Mouse (Mus musculus): ENCODE results near the gene Gnat3. TPM values are rescaled to one million over a fixed set of nuclear protein-coding genes. Genes with fewer than 3 reads are reported as not detected.
A peak's percentile ranks its signal among the peaks of the same experiment; 100 is the strongest.

The Gnat3 gene
- total and polyA plus RNA-seq, 3 experiments = not detected

GRCm38 (mm10) chr5:18010301-18010700, 48.0 kb downstream of the Gnat3 start:
- peaks cover 0 to 12% of the 10 kb centered on the region in 2 experiments; a peak in 2 of 4 replicates for H3K4me1 ChIP-seq (ENCODE audit: control insufficient read depth in 1 of 2, insufficient read depth in 2 of 2, low read length in 2 of 2)

GRCm38 (mm10) chr5:18013196-18013595, 50.8 kb downstream of the Gnat3 start:
- Histone ChIP-seq H3K4me3 (ENCODE audit: control insufficient read depth in 1 of 2, insufficient read depth in 1 of 2, low read depth in 2 of 2, low read length in 2 of 2) (no peak overlapping the region), H3K27me3 (ENCODE audit: control insufficient read depth in 1 of 2, insufficient read depth in 2 of 2, low read length in 2 of 2) (no peaks in the 10 kb centered on the region), H3K27ac (ENCODE audit: control insufficient read depth, low read depth, low read length) (no peak overlapping the region), H3K9ac (ENCODE audit: control insufficient read depth, low read depth, low read length, poor library complexity, severe bottlenecking) (no peak overlapping the region), H3K36me3 (ENCODE audit: control insufficient read depth in 1 of 2, insufficient read depth in 2 of 2, low read length in 2 of 2) (peaks cover 0 to 7% of the 10 kb centered on the region in 2 experiments; a peak in 2 of 4 replicates), H3K9me3 (replicated peaks; ENCODE audit: insufficient read depth, low read length) (no peaks in the 10 kb centered on the region), H3K4me1 (ENCODE audit: control insufficient read depth in 1 of 2, insufficient read depth in 2 of 2, low read length in 2 of 2) (peaks cover 0 to 3% of the 10 kb centered on the region in 2 experiments; a peak in 2 of 4 replicates), H3K79me2 (ENCODE audit: control insufficient read depth, insufficient read depth, low read length, poor library complexity) (no peaks in the 10 kb centered on the region)
- no peak for TF ChIP-seq POLR2AphosphoS5 (IDR thresholded peaks at IDR 0.05; ENCODE audit: borderline replicate concordance, low read depth, low read length)
- TF ChIP-seq ETS1 (IDR thresholded peaks at IDR 0.05; ENCODE audit: low read depth, low read length) = peak; percentile 64
- no peak for TF ChIP-seq TBP (IDR thresholded peaks at IDR 0.05; ENCODE audit: low read depth, low read length)
- TF ChIP-seq CHD1 (IDR thresholded peaks at IDR 0.05; ENCODE audit: low read depth, low read length) = no peak
- TF ChIP-seq TCF12 (IDR thresholded peaks at IDR 0.05; ENCODE audit: low read depth, low read length) = peak; percentile 72
- no peak for TF ChIP-seq MAFK (IDR thresholded peaks at IDR 0.05; ENCODE audit: borderline replicate concordance, low read depth, low read length)
- TF ChIP-seq EP300 (IDR thresholded peaks at IDR 0.05; ENCODE audit: low read depth in 1 of 2, low read length in 2 of 2) = peak; percentile 46 to 59; a peak in 3 of 4 replicates
- no peak for TF ChIP-seq NELFE (IDR thresholded peaks at IDR 0.05; ENCODE audit: low read depth, low read length)
- no peak for TF ChIP-seq RAD21 (IDR thresholded peaks at IDR 0.05; ENCODE audit: low read depth, low read length)
- no peak for TF ChIP-seq MYC (IDR thresholded peaks at IDR 0.05; ENCODE audit: low read depth, low read length)
- peak; percentile 50 for TF ChIP-seq ZNF384 (IDR thresholded peaks at IDR 0.05; ENCODE audit: low read depth, low read length)
- no peak for TF ChIP-seq NRF1 (IDR thresholded peaks at IDR 0.05; ENCODE audit: insufficient read depth, low read depth, low read length, poor library complexity, severe bottlenecking)
- no peak for TF ChIP-seq ELF1 (IDR thresholded peaks at IDR 0.05; ENCODE audit: low read depth, low read length)
- no peak for TF ChIP-seq MEF2A (IDR thresholded peaks at IDR 0.05; ENCODE audit: extremely low read depth, insufficient replicate concordance, low read depth, low read length, poor library complexity, severe bottlenecking)
- TF ChIP-seq TAL1 (IDR thresholded peaks at IDR 0.05; ENCODE audit: low read length) = no peak
- no peak for TF ChIP-seq KAT2A (conservative IDR thresholded peaks at IDR 0.05; ENCODE audit: low read depth, low read length)
- TF ChIP-seq BHLHE40 (IDR thresholded peaks at IDR 0.05; ENCODE audit: borderline replicate concordance, low read depth, low read length) = no peak
- TF ChIP-seq RCOR1 (IDR thresholded peaks at IDR 0.05; ENCODE audit: low read depth, low read length) = 0 out of 2 replicates have a peak, but pooled peaks have one; percentile 25
- DNase-seq (ENCODE audit: low read depth, low spot score) = peak; percentile 20

More at GRCm38 (mm10) chr5:18010301-18010700, 48.0 kb downstream of the Gnat3 start:
- no peak overlapping the region for H3K27ac ChIP-seq (ENCODE audit: control insufficient read depth, low read depth, low read length)
- no peaks in the 10 kb centered on the region for H3K9me3 ChIP-seq (replicated peaks; ENCODE audit: insufficient read depth, low read length)
- no peaks in the 10 kb centered on the region for H3K79me2 ChIP-seq (ENCODE audit: control insufficient read depth, insufficient read depth, low read length, poor library complexity)
- DNase-seq (ENCODE audit: low read depth, low spot score) = no peak
- no peak overlapping the region for H3K9ac ChIP-seq (ENCODE audit: control insufficient read depth, low read depth, low read length, poor library complexity, severe bottlenecking)
- H3K36me3 ChIP-seq (ENCODE audit: control insufficient read depth in 1 of 2, insufficient read depth in 2 of 2, low read length in 2 of 2) = peaks cover 0 to 12% of the 10 kb centered on the region in 2 experiments; a peak in 2 of 4 replicates
- TF ChIP-seq CHD1 (IDR thresholded peaks at IDR 0.05; ENCODE audit: low read depth, low read length) (no peak), SMC3 (IDR thresholded peaks at IDR 0.05; ENCODE audit: low read depth, low read length) (no peak), GABPA (IDR thresholded peaks at IDR 0.05; ENCODE audit: low read depth, low read length) (no peak), USF1 (IDR thresholded peaks at IDR 0.05; ENCODE audit: low read depth, low read length) (no peak), KAT2A (conservative IDR thresholded peaks at IDR 0.05; ENCODE audit: low read depth, low read length) (no peak), ZC3H11A (IDR thresholded peaks at IDR 0.05; ENCODE audit: low read depth, low read length) (no peak), SIN3A (IDR thresholded peaks at IDR 0.05; ENCODE audit: low read length) (no peak), POLR2A (IDR thresholded peaks at IDR 0.05; ENCODE audit: control insufficient read depth in 1 of 2, insufficient read depth in 1 of 2, low read depth in 1 of 2, low read length in 2 of 2, poor library complexity in 1 of 2) (no peak), MXI1 (IDR thresholded peaks at IDR 0.05; ENCODE audit: low read depth, low read length) (no peak), NRF1 (IDR thresholded peaks at IDR 0.05; ENCODE audit: insufficient read depth, low read depth, low read length, poor library complexity, severe bottlenecking) (no peak), ZNF384 (IDR thresholded peaks at IDR 0.05; ENCODE audit: low read depth, low read length) (no peak), ZKSCAN1 (IDR thresholded peaks at IDR 0.05; ENCODE audit: low read depth, low read length) (no peak), MEF2A (IDR thresholded peaks at IDR 0.05; ENCODE audit: extremely low read depth, insufficient replicate concordance, low read depth, low read length, poor library complexity, severe bottlenecking) (no peak), EP300 (IDR thresholded peaks at IDR 0.05; ENCODE audit: low read depth in 1 of 2, low read length in 2 of 2) (no peak), HCFC1 (IDR thresholded peaks at IDR 0.05; ENCODE audit: low read depth, low read length) (no peak), JUND (IDR thresholded peaks at IDR 0.05; ENCODE audit: low read depth, low read length) (no peak), MAX (IDR thresholded peaks at IDR 0.05; ENCODE audit: low read length) (no peak), MYB (IDR thresholded peaks at IDR 0.05; ENCODE audit: low read depth, low read length) (no peak), BHLHE40 (IDR thresholded peaks at IDR 0.05; ENCODE audit: borderline replicate concordance, low read depth, low read length) (no peak), E2F4 (IDR thresholded peaks at IDR 0.05; ENCODE audit: borderline replicate concordance, low read depth, low read length) (no peak)
- H3K27me3 ChIP-seq (ENCODE audit: control insufficient read depth in 1 of 2, insufficient read depth in 2 of 2, low read length in 2 of 2) = no peaks in the 10 kb centered on the region
- no peak overlapping the region for H3K4me3 ChIP-seq (ENCODE audit: control insufficient read depth in 1 of 2, insufficient read depth in 1 of 2, low read depth in 2 of 2, low read length in 2 of 2)
